Mouse (Mus musculus) bone marrow, adult 2 months (tissue): ENCODE results near the gene Rab9b. TPM values are rescaled to one million over a fixed set of nuclear protein-coding genes. Genes with fewer than 3 reads are reported as not detected.

Experiments
- H3K27ac ChIP-seq: fragments of 200-500 bp; 2 replicates; pipeline ENCODE4 v1.5.1; 2012; ENCODE audit warnings: low read depth, mild to moderate bottlenecking, control low read depth, inconsistent platforms, low read length; ENCODE audit not compliant: control insufficient read depth, poor library complexity, insufficient read depth
- H3K4me1 ChIP-seq: fragments of 200-500 bp; 2 replicates; pipeline ENCODE4 v1.6.1; 2011; ENCODE audit warnings: low read length; ENCODE audit not compliant: control insufficient read depth, insufficient read depth
- H3K4me3 ChIP-seq: fragments of 200-500 bp; replicated peaks from 2 replicates; pipeline ENCODE3; 2011; ENCODE audit warnings: mild to moderate bottlenecking, low read depth, low read length, control low read depth; ENCODE audit not compliant: control insufficient read depth
- CTCF ChIP-seq: fragments of 200-500 bp; IDR thresholded peaks from 2 replicates; pipeline ENCODE4 v1.5.1; 2011; ENCODE audit warnings: low read length, control low read depth; ENCODE audit not compliant: control insufficient read depth, insufficient read depth
- POLR2A ChIP-seq: fragments of 200-500 bp; IDR thresholded peaks from 2 replicates; pipeline ENCODE4 v1.6.1; 2011; ENCODE audit warnings: low read depth, mild to moderate bottlenecking, control low read depth, low read length, borderline replicate concordance; ENCODE audit not compliant: control insufficient read depth
- WGBS: fragments of 180-500 bp; shearing (Covaris S2); methylation state at CpG from one replicate; pipeline ENCODE4 v1.1.7; 2018; 5-methylcytosine and 5-hydroxymethylcytosine counted together
- polyA plus RNA-seq: library from polyadenylated mRNA; stranded (reverse); fragments of >200 nt; gene quantifications from 2 replicates; pipeline ENCODE4 v1.2.4, GENCODE M21; 2011; ENCODE audit warnings: low replicate concordance; ENCODE audit not compliant: missing spikeins, insufficient read depth, insufficient read length

Rab9b gene
- polyA plus RNA-seq, 1 experiment, result not detected

- TF ChIP-seq CTCF (no peak), POLR2A (no peak)
- Histone ChIP-seq H3K27ac (no peak overlapping the region), H3K4me3 (no peak overlapping the region), H3K4me1 (no peaks in the 10 kb centered on the region)
- WGBS, result 82% methylated on average over 6 of the region's 6 CpGs
These were observed 48.8 kb downstream of the Rab9b start for GRCm38 (mm10) chrX:136819752-136820151.

Other genes starting within 250 kb of the Rab9b start
- gene Tceal1, start 160.8 kb downstream of the Rab9b start, polyA plus RNA-seq, result 0.52 and 0.68 TPM in 2 replicates
- 84.4 and 155 TPM in 2 replicates for gene Morf4l2, start 125.1 kb downstream of the Rab9b start, polyA plus RNA-seq
- not detected in 2 replicates for gene Glra4, start 88.6 kb downstream of the Rab9b start, polyA plus RNA-seq
- gene Plp1, start 46.1 kb downstream of the Rab9b start, polyA plus RNA-seq, result 1.1 and 4.0 TPM in 2 replicates
- gene H2bfm, start 58.6 kb upstream of the Rab9b start, polyA plus RNA-seq, result not detected in 2 replicates
- 5.4 TPM in 1 of 2 replicates, not detected in the other for gene Tmsb15b2, start 106.7 kb upstream of the Rab9b start, polyA plus RNA-seq
- not detected in 2 replicates for gene Tmsb15l, start 108.1 kb upstream of the Rab9b start, polyA plus RNA-seq
- 9.3 TPM in 1 of 2 replicates, not detected in the other for gene Tmsb15b1, start 108.1 kb upstream of the Rab9b start, polyA plus RNA-seq
- gene Zcchc18, start 124.4 kb upstream of the Rab9b start, polyA plus RNA-seq, result 1.3 TPM in 1 of 2 replicates, not detected in the other
- gene Slc25a53, start 169.5 kb upstream of the Rab9b start, polyA plus RNA-seq, result 3.7 and 8.0 TPM in 2 replicates
- 0.43 and 1.6 TPM in 2 replicates for gene Fam199x, start 180.8 kb upstream of the Rab9b start, polyA plus RNA-seq